Comparison of ENCODE assay signal across 8 mouse cellular contexts in genomic region chr2:33957754-33958153, GRCm38 (mm10).
DNase-seq lines count a peak whose midpoint lies in the region; ATAC-seq and TF ChIP-seq lines count a peak whose summit lies in the region.

No protein-coding gene starts in this region.

- no peak overlapping the region for H3K27ac ChIP-seq in embryonic fibroblast, embryonic 13.5 days (ENCODE audit: insufficient read depth, low read length)

- DNase-seq in adrenal gland, adult 18-20 months (ENCODE audit: low spot score in 2 of 2) = peak; percentile 24 to 48
- no peak for DNase-seq in adrenal gland, postnatal 4 days (ENCODE audit: low spot score in 2 of 2)
- peak; percentile 41 to 62 for DNase-seq in layer of hippocampus, postnatal 10 days (ENCODE audit: low spot score in 2 of 2)
- DNase-seq in layer of hippocampus, adult 9-10 months (ENCODE audit: low spot score) = no peak
- peak; percentile 77 for DNase-seq in R1 (ENCODE audit: low read depth, low spot score)
- DNase-seq in lung, postnatal 25 days (ENCODE audit: low spot score) = peak; percentile 18

- ATAC-seq in inflammation-experienced regulatory T-cells, adult 6 months = no peak

- H3K4me3 ChIP-seq in embryonic fibroblast, embryonic 13.5 days (ENCODE audit: insufficient read depth, low read length) = no peak overlapping the region

- peak; percentile 32; the same call in 1 of the 2 replicates for TF ChIP-seq CTCF in embryonic fibroblast, embryonic 13.5 days (IDR thresholded peaks at IDR 0.05; ENCODE audit: borderline replicate concordance, insufficient read depth, low read length)

- no peak for TF ChIP-seq POLR2A in embryonic fibroblast, embryonic 13.5 days (IDR thresholded peaks at IDR 0.05; ENCODE audit: low read depth, low read length)

- no peaks in the 10 kb centered on the region; the same call in 1 of the 2 replicates for H3K4me1 ChIP-seq in embryonic fibroblast, embryonic 13.5 days (ENCODE audit: control insufficient read depth, insufficient read depth, low read length)

Comparison
In these comparisons a context has a peak if more than half of its experiments do, and no peak if none do; other contexts are left out.
1. DNase-seq: peak in adrenal gland, adult 18-20 months (2 of 2), layer of hippocampus, postnatal 10 days (2 of 2), R1 (single experiment) and lung, postnatal 25 days (single experiment); none in adrenal gland, postnatal 4 days (0 of 2) and layer of hippocampus, adult 9-10 months (single experiment).